Mouse (Mus musculus) CD8-positive naive resting alpha-beta T cell, adult 57 days (primary cell): Measurements from ENCODE around the gene Lamtor1. TPM values are rescaled to one million over a fixed set of nuclear protein-coding genes. Genes with fewer than 3 reads are reported as not detected.

Experiments used
- total RNA-seq: library from RNA; stranded (reverse); gene quantifications from one replicate; pipeline ENCODE4 v1.2.4, GENCODE M21; 2023

Lamtor1 gene
- 56.6 TPM for total RNA-seq

GRCm38 (mm10) chr7:101905561-101906286 lies at the start of gene Lamtor1:
TSS of gene Lamtor1 (plus strand) at chr7:101905904.

GRCm38 (mm10) chr7:101857094-101857493 lies 48.6 kb upstream of the Lamtor1 start, which contains the start of gene Folr2:
TSS of gene Folr2 (minus strand) at chr7:101857194.

DNA sequence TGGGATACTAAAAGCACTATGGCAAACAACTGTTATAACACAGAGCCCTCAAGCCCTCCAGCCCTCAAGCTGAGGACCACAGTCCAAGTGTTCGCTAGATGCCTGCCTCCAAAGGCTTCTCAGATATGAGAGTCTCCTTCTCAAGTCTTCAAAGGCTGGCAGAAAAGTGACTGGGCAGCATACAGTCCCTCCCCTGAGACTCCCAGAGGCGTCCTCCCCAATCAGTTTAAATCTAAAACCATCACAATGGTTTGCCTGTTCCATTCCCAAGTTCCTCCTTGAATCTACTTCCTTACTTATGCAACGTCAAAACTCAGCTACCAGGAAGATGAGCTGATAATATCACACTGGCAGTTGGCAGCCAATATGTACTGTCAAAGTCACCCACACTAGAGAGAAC lies 42.3 kb upstream of the Lamtor1 start, which contains the start of gene Anapc15:
TSS of gene Anapc15 (plus strand) at position 301 of the 400 bp plus-strand sequence.

GRCm38 (mm10) chr7:101870629-101871028 lies 35.1 kb upstream of the Lamtor1 start, which contains the start of gene Folr1:
TSS of gene Folr1 (minus strand) at chr7:101870788.

GRCm38 (mm10) chr7:101906287-101906681 lies 580 bp downstream of the Lamtor1 start, which contains the start of gene Tomt:
TSS of gene Tomt (minus strand) at chr7:101906359.

DNA sequence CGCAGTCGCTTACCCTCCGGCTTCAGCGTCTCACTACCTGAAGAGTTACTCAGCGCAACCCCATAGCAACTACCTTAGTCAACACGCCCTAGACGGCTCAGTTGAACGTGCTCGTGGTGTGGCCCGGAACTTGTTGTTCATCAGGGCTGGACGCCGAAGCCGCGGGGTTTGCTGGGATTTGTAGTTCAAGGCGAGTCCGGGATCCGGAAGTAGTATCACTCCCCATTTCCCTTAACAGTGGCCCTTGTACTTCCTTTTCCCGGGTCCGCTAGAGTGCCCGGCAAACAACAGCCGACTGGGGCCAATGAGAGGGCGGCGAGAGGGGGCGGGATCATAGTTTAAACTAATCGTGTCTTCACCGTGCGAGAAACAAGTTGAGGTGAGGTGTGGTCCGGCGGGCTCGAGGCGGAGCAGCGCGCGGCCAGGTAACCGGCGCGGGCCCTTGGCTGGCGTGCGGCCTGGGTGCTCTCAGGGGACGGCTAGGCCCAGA lies 28.1 kb downstream of the Lamtor1 start, which contains the start of the genes Lrrc51 and Numa1:
TSS of gene Lrrc51 (minus strand) at position 145 of the 490 bp plus-strand sequence.
TSS of gene Numa1 (plus strand) at position 361 of the 490 bp plus-strand sequence.

Other genes starting within 250 kb of the Lamtor1 start
- 19.0 TPM for gene Clpb, start 242.3 kb upstream of the Lamtor1 start, total RNA-seq
- not detected for gene Phox2a, start 87.6 kb upstream of the Lamtor1 start, total RNA-seq
- gene Inppl1, start 67.7 kb upstream of the Lamtor1 start, total RNA-seq = 8.9 TPM
- gene Folr2, start 48.7 kb upstream of the Lamtor1 start, total RNA-seq = not detected
- 63.0 TPM for gene Anapc15, start 42.2 kb upstream of the Lamtor1 start, total RNA-seq
- gene Folr1, start 35.1 kb upstream of the Lamtor1 start, total RNA-seq = not detected
- not detected for gene Tomt, start 455 bp downstream of the Lamtor1 start, total RNA-seq
- gene Lrrc51, start 28.0 kb downstream of the Lamtor1 start, total RNA-seq = 1.4 TPM
- 350 TPM for gene Numa1, start 28.2 kb downstream of the Lamtor1 start, total RNA-seq
- 8.1 TPM for gene Il18bp, start 112.8 kb downstream of the Lamtor1 start, total RNA-seq
- 31.0 TPM for gene Rnf121, start 159.6 kb downstream of the Lamtor1 start, total RNA-seq
- gene Xndc1, start 159.6 kb downstream of the Lamtor1 start, total RNA-seq = 47.9 TPM
- 7.1 TPM for gene Xntrpc, start 159.8 kb downstream of the Lamtor1 start, total RNA-seq
- not detected for gene Trpc2, start 177.2 kb downstream of the Lamtor1 start, total RNA-seq
- gene Art1, start 195.8 kb downstream of the Lamtor1 start, total RNA-seq = 0.40 TPM
- gene Art5, start 203.6 kb downstream of the Lamtor1 start, total RNA-seq = 0.49 TPM
- gene Chrna10, start 210.9 kb downstream of the Lamtor1 start, total RNA-seq = not detected